Mouse (Mus musculus) midbrain, embryonic 12.5 days (tissue): ENCODE measurements around the gene Erc1. TPM values are rescaled to one million over a fixed set of nuclear protein-coding genes. Genes with fewer than 3 reads are reported as not detected.
"Not testable (repeated sequence)": the region's sequence is repeated elsewhere in the genome, so short reads cannot be mapped to it uniquely, and the experiment has no call there.

Experiments used
- ATAC-seq: fragments of 200-750 bp; cut with Nextera tagmentation; 2 replicates; pipeline ENCODE4 v1.8.0; 2017; ENCODE audit warnings: low read depth, moderate TSS enrichment, moderate library complexity; ENCODE audit not compliant: low FRiP score
- H3K27ac ChIP-seq: fragments of 300-500 bp; sonication (generic); replicated peaks from 2 replicates; pipeline ENCODE4 v1.5.1; 2016; ENCODE audit warnings: mild to moderate bottlenecking
- H3K27me3 ChIP-seq: fragments of 300-500 bp; sonication (generic); 2 replicates; pipeline ENCODE4 v1.6.1; 2016; ENCODE audit warnings: mild to moderate bottlenecking
- H3K36me3 ChIP-seq: fragments of 300-500 bp; sonication (generic); 2 replicates; pipeline ENCODE4 v1.6.1; 2016
- H3K4me1 ChIP-seq: fragments of 300-500 bp; sonication (generic); 2 replicates; pipeline ENCODE4 v1.6.1; 2016
- H3K4me2 ChIP-seq: fragments of 300-500 bp; sonication (generic); replicated peaks from 2 replicates; pipeline ENCODE4 v1.6.1; 2016; ENCODE audit warnings: mild to moderate bottlenecking, moderate library complexity
- H3K4me3 ChIP-seq: fragments of 300-500 bp; sonication (generic); 2 replicates; pipeline ENCODE4 v1.5.1; 2016; ENCODE audit warnings: mild to moderate bottlenecking
- H3K9ac ChIP-seq: fragments of 300-500 bp; sonication (generic); replicated peaks from 2 replicates; pipeline ENCODE4 v1.6.1; 2016; ENCODE audit warnings: mild to moderate bottlenecking, moderate library complexity
- H3K9me3 ChIP-seq: fragments of 300-500 bp; sonication (generic); 2 replicates; pipeline ENCODE4 v1.6.1; 2016; ENCODE audit warnings: mild to moderate bottlenecking
- WGBS: fragments of 180-500 bp; shearing (Covaris S2); methylation state at CpG from one replicate; pipeline ENCODE4 v1.1.7; 2016; 5-methylcytosine and 5-hydroxymethylcytosine counted together
- polyA plus RNA-seq: library from polyadenylated mRNA; unstranded; fragments of >200 nt; fragmentation: Nextera tagmentation; extraction: Ambion mirVana; gene quantifications from 2 replicates; pipeline ENCODE4 v1.2.1, GENCODE M21; 2016

Erc1 gene
- polyA plus RNA-seq, 1 experiment from 2014 or later, result 37.2 TPM

GRCm38 (mm10) chr6:119686470-119686869 lies 161.5 kb downstream of the Erc1 start:
- Histone ChIP-seq H3K36me3 (peaks cover 8% of the 10 kb centered on the region; the same call in 1 of the 2 replicates), H3K4me2 (no peak overlapping the region), H3K27ac (no peak overlapping the region), H3K4me1 (no peaks in the 10 kb centered on the region), H3K27me3 (no peaks in the 10 kb centered on the region), H3K9me3 (no peaks in the 10 kb centered on the region), H3K4me3 (no peak overlapping the region), H3K9ac (no peak overlapping the region)
- no peak for ATAC-seq

DNA sequence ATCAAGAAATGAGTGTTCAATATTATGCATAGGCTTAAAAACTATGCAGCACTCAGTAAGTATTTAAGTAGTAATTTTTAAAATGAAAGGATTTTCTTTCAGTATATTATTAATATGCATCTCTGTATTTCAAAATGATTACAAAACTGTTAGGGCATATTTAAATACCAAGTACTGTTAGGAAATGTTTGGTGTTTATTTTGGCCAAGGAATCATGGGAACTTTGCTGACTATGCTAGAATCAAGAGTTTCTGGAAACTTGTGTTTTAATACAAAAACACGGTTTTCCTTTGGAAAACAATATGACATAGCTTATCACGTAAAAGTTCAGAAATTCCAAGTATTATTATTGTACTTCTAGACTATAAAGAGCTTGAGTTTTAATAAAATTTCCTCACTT lies 167.2 kb downstream of the Erc1 start:
- Histone ChIP-seq H3K27me3 (no peaks in the 10 kb centered on the region), H3K9ac (no peak overlapping the region), H3K4me3 (no peak overlapping the region), H3K9me3 (no peaks in the 10 kb centered on the region), H3K27ac (no peak overlapping the region), H3K4me1 (no peaks in the 10 kb centered on the region), H3K36me3 (peaks cover 5% of the 10 kb centered on the region; the same call in 1 of the 2 replicates), H3K4me2 (no peak overlapping the region)
- 88% methylated on average over 2 of the region's 2 CpGs for WGBS
- no peak for ATAC-seq

GRCm38 (mm10) chr6:119674811-119675209 lies 173.2 kb downstream of the Erc1 start:
- WGBS, result 93% methylated on average over 7 of the region's 7 CpGs

GRCm38 (mm10) chr6:119674201-119674810 lies 173.7 kb downstream of the Erc1 start:
- Histone ChIP-seq H3K4me1 (peaks cover 6% of the 10 kb centered on the region; the same call in 1 of the 2 replicates), H3K9me3 (no peaks in the 10 kb centered on the region), H3K9ac (no peak overlapping the region), H3K36me3 (no peaks in the 10 kb centered on the region), H3K4me3 (no peak overlapping the region), H3K4me2 (no peak overlapping the region), H3K27ac (no peak overlapping the region), H3K27me3 (no peaks in the 10 kb centered on the region)
- WGBS, result 83% methylated on average over 5 of the region's 5 CpGs
- ATAC-seq, result no peak

More at GRCm38 (mm10) chr6:119674811-119675209, 173.2 kb downstream of the Erc1 start:
- Histone ChIP-seq H3K27ac (no peak overlapping the region), H3K4me2 (no peak overlapping the region), H3K36me3 (no peaks in the 10 kb centered on the region), H3K27me3 (no peaks in the 10 kb centered on the region), H3K9me3 (no peaks in the 10 kb centered on the region), H3K9ac (no peak overlapping the region), H3K4me3 (no peak overlapping the region), H3K4me1 (peaks cover 6% of the 10 kb centered on the region; the same call in 1 of the 2 replicates)
- ATAC-seq, result no peak

DNA sequence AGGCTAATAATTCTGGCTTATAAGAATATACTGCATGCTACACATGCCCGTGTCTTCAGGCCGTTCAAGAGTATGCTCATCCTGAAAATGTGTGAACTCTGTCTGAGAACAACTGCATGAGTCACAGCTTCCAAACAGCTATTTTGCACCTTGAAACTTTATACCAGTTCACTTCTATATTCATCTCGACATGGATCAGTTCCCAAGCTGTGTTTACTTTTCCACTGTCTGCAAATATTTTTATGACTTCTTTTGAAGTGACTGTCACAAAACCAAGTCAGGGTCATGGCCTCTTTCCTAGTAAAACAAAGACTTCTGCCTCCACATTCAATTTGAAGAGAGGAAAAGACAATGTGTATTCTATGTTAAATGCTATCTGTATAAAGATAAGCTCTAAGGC lies 178.2 kb downstream of the Erc1 start:
- Histone ChIP-seq H3K4me2 (no peak overlapping the region), H3K4me3 (no peak overlapping the region), H3K9me3 (no peaks in the 10 kb centered on the region), H3K4me1 (peaks cover 6% of the 10 kb centered on the region; the same call in 1 of the 2 replicates), H3K36me3 (no peaks in the 10 kb centered on the region), H3K27me3 (no peaks in the 10 kb centered on the region), H3K9ac (no peak overlapping the region), H3K27ac (no peak overlapping the region)
- WGBS, result 77% methylated on average over 3 of the region's 3 CpGs
- no peak for ATAC-seq

GRCm38 (mm10) chr6:119662936-119663335 lies 185.0 kb downstream of the Erc1 start:
- Histone ChIP-seq H3K36me3 (no peaks in the 10 kb centered on the region), H3K27ac (no peak overlapping the region), H3K4me1 (no peaks in the 10 kb centered on the region), H3K9me3 (no peaks in the 10 kb centered on the region), H3K9ac (no peak overlapping the region), H3K4me2 (no peak overlapping the region), H3K27me3 (no peaks in the 10 kb centered on the region), H3K4me3 (no peak overlapping the region)
- ATAC-seq, result no peak
- 90% methylated on average over 2 of the region's 2 CpGs for WGBS

DNA sequence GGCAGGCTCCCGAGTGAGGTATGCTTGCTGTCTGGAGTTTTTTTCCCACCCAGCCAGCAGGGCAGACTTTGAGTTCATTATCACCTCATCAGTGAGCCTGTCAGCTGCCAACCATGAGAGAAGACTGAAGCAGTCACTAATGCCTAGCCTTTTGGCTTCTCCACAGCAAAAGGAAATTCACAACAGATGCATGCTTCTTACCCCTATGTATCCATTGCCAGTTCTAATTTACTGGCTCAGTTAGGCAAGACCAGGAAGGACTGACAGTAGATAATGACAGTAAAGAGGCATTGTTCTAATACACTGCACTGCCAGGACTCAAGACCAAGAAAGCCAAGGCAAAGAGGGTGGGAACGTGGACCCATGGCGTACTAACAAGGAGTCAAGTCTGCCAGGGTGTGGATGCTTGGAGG lies 186.9 kb downstream of the Erc1 start:
- no peaks in the 10 kb centered on the region for H3K36me3 ChIP-seq
- no peaks in the 10 kb centered on the region for H3K9me3 ChIP-seq
- no peaks in the 10 kb centered on the region for H3K4me1 ChIP-seq
- H3K9ac ChIP-seq, result no peak overlapping the region
- H3K4me3 ChIP-seq, result no peak overlapping the region
- WGBS, result 86% methylated on average over 3 of the region's 3 CpGs
- H3K4me2 ChIP-seq, result no peak overlapping the region
- ATAC-seq, result no peak
- no peaks in the 10 kb centered on the region for H3K27me3 ChIP-seq
- no peak overlapping the region for H3K27ac ChIP-seq

- Histone ChIP-seq H3K27ac (no peak overlapping the region), H3K9me3 (no peaks in the 10 kb centered on the region), H3K27me3 (no peaks in the 10 kb centered on the region), H3K4me3 (no peak overlapping the region), H3K4me1 (no peaks in the 10 kb centered on the region), H3K9ac (no peak overlapping the region), H3K4me2 (no peak overlapping the region), H3K36me3 (no peaks in the 10 kb centered on the region)
- no peak for ATAC-seq
- 91% methylated on average over 2 of the region's 2 CpGs for WGBS
Measured at GRCm38 (mm10) chr6:119658441-119658840, 189.5 kb downstream of the Erc1 start.

DNA sequence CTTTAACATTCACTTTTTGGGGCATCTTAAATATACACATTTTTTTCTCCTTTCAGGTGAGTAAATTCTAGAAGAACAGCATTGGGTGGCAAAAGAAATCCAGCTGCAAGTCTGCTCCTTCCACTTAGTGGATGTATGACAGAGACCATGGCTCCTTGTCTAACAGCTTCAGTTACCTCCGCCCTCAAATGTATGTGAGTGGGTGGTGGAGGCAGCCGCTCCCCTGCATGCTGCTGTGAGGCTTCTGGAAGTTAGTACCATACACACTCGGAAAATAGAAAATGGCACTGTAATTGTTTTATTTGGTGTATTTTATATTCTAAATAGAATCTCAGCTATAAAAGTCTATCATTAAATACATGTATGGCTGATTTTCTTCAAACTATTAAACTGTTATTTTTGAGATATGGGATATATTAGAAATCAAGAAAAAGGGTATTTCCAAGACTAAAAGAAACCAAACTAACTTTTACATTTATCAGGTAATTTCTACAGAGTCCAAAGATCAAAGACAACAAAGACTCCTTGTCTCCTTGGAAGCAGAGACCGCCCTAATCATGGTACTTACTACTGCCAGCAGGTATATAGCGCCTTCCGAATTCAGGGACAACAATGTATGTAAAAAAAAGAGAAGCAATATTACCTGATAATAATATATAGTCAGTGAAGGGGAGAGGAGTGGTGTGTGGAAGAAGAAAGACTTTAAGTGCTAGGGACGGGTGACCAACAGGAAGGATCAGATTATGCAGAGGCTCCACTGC lies 190.4 kb downstream of the Erc1 start:
- WGBS, result 92% methylated on average over 7 of the region's 7 CpGs
- Histone ChIP-seq H3K27ac (no peak overlapping the region), H3K4me1 (no peaks in the 10 kb centered on the region), H3K9me3 (no peaks in the 10 kb centered on the region), H3K4me2 (no peak overlapping the region), H3K9ac (no peak overlapping the region), H3K4me3 (no peak overlapping the region), H3K36me3 (no peaks in the 10 kb centered on the region), H3K27me3 (no peaks in the 10 kb centered on the region)
- ATAC-seq, result no peak

GRCm38 (mm10) chr6:119654777-119655176 lies 193.2 kb downstream of the Erc1 start:
- H3K9ac ChIP-seq, H3K4me2 ChIP-seq, H3K27ac ChIP-seq, H3K4me1 ChIP-seq, ATAC-seq, H3K36me3 ChIP-seq, H3K27me3 ChIP-seq, H3K9me3 ChIP-seq, H3K4me3 ChIP-seq: not testable (repeated sequence)
- 88% methylated on average over 2 of the region's 2 CpGs for WGBS

DNA sequence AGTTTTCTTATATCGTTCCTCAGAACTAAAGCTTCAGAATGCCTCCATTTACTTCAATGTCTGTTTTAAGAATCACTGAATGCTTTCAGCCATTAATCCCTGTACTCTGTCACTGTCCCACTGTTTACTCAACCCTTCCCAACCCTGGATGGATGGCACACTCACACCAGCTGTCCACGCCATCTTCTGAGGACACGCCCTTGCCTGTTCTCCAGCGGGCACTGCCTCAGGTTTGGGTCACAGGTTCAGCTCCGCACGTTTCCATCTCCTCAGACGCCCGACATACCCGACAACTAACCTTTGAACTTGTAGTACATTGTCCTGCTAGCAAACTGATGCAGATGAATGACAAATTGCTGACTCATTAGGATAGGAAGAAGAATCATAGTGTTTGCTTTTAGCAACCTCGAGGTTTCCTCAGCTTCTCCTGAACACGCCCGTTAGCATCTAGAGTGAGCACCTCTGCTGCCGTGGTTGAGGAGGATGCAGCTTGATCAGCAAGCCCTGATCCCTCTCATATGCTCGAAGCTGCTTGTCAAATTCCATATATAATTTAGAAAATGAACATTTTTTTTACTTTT lies 204.0 kb downstream of the Erc1 start:
- H3K36me3 ChIP-seq, result no peaks in the 10 kb centered on the region
- 80% methylated on average over 14 of the region's 14 CpGs for WGBS
- no peak overlapping the region for H3K27ac ChIP-seq
- no peak overlapping the region for H3K4me3 ChIP-seq
- H3K27me3 ChIP-seq, result no peaks in the 10 kb centered on the region
- H3K4me2 ChIP-seq, result no peak overlapping the region
- H3K9ac ChIP-seq, result no peak overlapping the region
- H3K4me1 ChIP-seq, result peaks cover 3% of the 10 kb centered on the region; the same call in 1 of the 2 replicates
- no peak for ATAC-seq
- no peaks in the 10 kb centered on the region for H3K9me3 ChIP-seq

GRCm38 (mm10) chr6:119643178-119643728 lies 204.7 kb downstream of the Erc1 start:
- WGBS, result 92% methylated on average over 7 of the region's 7 CpGs
- H3K9me3 ChIP-seq, result no peaks in the 10 kb centered on the region
- no peaks in the 10 kb centered on the region for H3K27me3 ChIP-seq
- H3K4me3 ChIP-seq, result no peak overlapping the region
- no peak overlapping the region for H3K9ac ChIP-seq
- H3K36me3 ChIP-seq, result no peaks in the 10 kb centered on the region
- peaks cover 3% of the 10 kb centered on the region; the same call in 1 of the 2 replicates for H3K4me1 ChIP-seq
- H3K27ac ChIP-seq, result no peak overlapping the region
- no peak for ATAC-seq
- H3K4me2 ChIP-seq, result no peak overlapping the region
